Mouse (Mus musculus) embryonic stem cell, embryonic (primary cell): ENCODE data around the gene AI837181.

ENCODE experiments used
- CTCF ChIA-PET, 4 experiments: fragments of 300-600 bp in 2 of 4; fragments of 350-600 bp in 2 of 4; sonication (Branson Sonifier 250); formaldehyde crosslinking; loops; one replicate each; lab custom pipeline; 2022; ENCODE audit warnings: inconsistent platforms in 2 of 4; lab: Charles Lee
- POLR2A ChIA-PET, 4 experiments: fragments of 300-600 bp in 2 of 4; fragments of 350-600 bp in 2 of 4; sonication (Branson Sonifier 250); formaldehyde crosslinking; loops; one replicate each; lab custom pipeline; 2022; ENCODE audit warnings: antibody characterized with exemption in 4 of 4, inconsistent platforms in 1 of 4; lab: Charles Lee

The AI837181 gene

GRCm38 (mm10) chr19:5424782-5425741 is at the start of gene AI837181, which contains the start of gene Drap1:
Gene AI837181 (plus strand): TSS chr19:5425144.
Gene Drap1 (minus strand): TSS chr19:5424979.
- ChIA-PET CTCF (interaction anchor here in 3 of 4 experiments (0.5 to 3.7 kb wide), 22 partner anchors 8 to 717 kb away, joined by 3 to 21 read pairs (median 4); partner anchors contain the start of genes Mus81 (in 2 of the 3), Arl2 (in 1 of the 3), Ccdc85b (in 1 of the 3) and Cst6 (in 1 of the 3)), POLR2A (interaction anchor here (0.6 to 4.7 kb wide), 128 partner anchors 8 to 1038 kb away, joined by 3 to 99 read pairs (median 4); partner anchors contain the start of genes Cfl1 (in 4 of the 4), Banf1 (in 3 of the 4), Ccdc85b (in 3 of the 4) and Eif1ad (in 3 of the 4))

- CTCF ChIA-PET, result interaction anchor here in 3 of 4 experiments (0.5 to 1.4 kb wide), 5 partner anchors 10 to 46 kb away, joined by 3 to 6 read pairs (median 4); partner anchors contain the start of gene Sart1 (in 1 of the 3)
- POLR2A ChIA-PET, result interaction anchor here (0.6 to 4.4 kb wide), 16 partner anchors 7 to 110 kb away, joined by 3 to 37 read pairs (median 3); partner anchors contain the start of genes Banf1 (in 2 of the 4), Eif1ad (in 2 of the 4), Mus81 (in 1 of the 4) and Sart1 (in 1 of the 4)
Measured at GRCm38 (mm10) chr19:5377446-5377845, 47.5 kb upstream of the AI837181 start.

- CTCF ChIA-PET, result interaction anchor here (1.0 to 1.6 kb wide), 5 partner anchors 9 to 81 kb away, joined by 3 to 5 read pairs (median 3); no protein-coding TSS in a partner anchor
- POLR2A ChIA-PET, result interaction anchor here in 3 of 4 experiments (0.7 to 4.9 kb wide), 19 partner anchors 8 to 106 kb away, joined by 3 to 37 read pairs (median 5); partner anchors contain the start of genes Eif1ad (in 3 of the 3), Banf1 (in 2 of the 3), Mus81 (in 2 of the 3) and AI837181 (in 1 of the 3)
Measured at GRCm38 (mm10) chr19:5383326-5383725, 41.6 kb upstream of the AI837181 start.

- ChIA-PET POLR2A (interaction anchor here in 2 of 4 experiments (0.8 to 4.9 kb wide), 8 partner anchors 10 to 73 kb away, joined by 3 to 37 read pairs (median 7); partner anchors contain the start of genes Banf1 (in 2 of the 2), Eif1ad (in 2 of the 2) and Ccdc85b (in 1 of the 2)), CTCF (interaction anchor here in 1 of 4 experiments (1.4 kb wide), 1 partner anchor 14 kb away, joined by 3 read pairs; no protein-coding TSS in a partner anchor)
Measured at GRCm38 (mm10) chr19:5384715-5385114, 40.2 kb upstream of the AI837181 start.

GRCm38 (mm10) chr19:5388011-5388441 is 36.9 kb upstream of the AI837181 start:
- POLR2A ChIA-PET, result interaction anchor here (0.6 to 5.0 kb wide), 53 partner anchors 8 to 458 kb away, joined by 3 to 48 read pairs (median 4); partner anchors contain the start of genes Drap1 (in 4 of the 4), Banf1 (in 3 of the 4), Eif1ad (in 3 of the 4) and Sf3b2 (in 3 of the 4)

GRCm38 (mm10) chr19:5388588-5389242 is 36.2 kb upstream of the AI837181 start, which contains the start of gene Sart1:
Gene Sart1 (minus strand): TSS chr19:5388703.
- ChIA-PET CTCF (interaction anchor here in 3 of 4 experiments (0.5 to 2.8 kb wide), 9 partner anchors 12 to 372 kb away, joined by 3 to 20 read pairs (median 5); partner anchors contain the start of genes Banf1 (in 1 of the 3) and Eif1ad (in 1 of the 3)), POLR2A (interaction anchor here (0.5 to 5.0 kb wide), 61 partner anchors 9 to 519 kb away, joined by 3 to 48 read pairs (median 4); partner anchors contain the start of genes Banf1 (in 3 of the 4), Drap1 (in 3 of the 4), Eif1ad (in 3 of the 4) and Mus81 (in 3 of the 4))

More at GRCm38 (mm10) chr19:5388011-5388441, 36.9 kb upstream of the AI837181 start:
- CTCF ChIA-PET, result interaction anchor here in 3 of 4 experiments (0.5 to 2.8 kb wide), 9 partner anchors 11 to 372 kb away, joined by 3 to 20 read pairs (median 3); partner anchors contain the start of genes Banf1 (in 1 of the 3) and Eif1ad (in 1 of the 3)

- ChIA-PET POLR2A (interaction anchor here in 3 of 4 experiments (0.6 to 5.0 kb wide), 20 partner anchors 11 to 301 kb away, joined by 3 to 48 read pairs (median 6); partner anchors contain the start of genes Drap1 (in 3 of the 3), AI837181 (in 2 of the 3), Banf1 (in 2 of the 3) and Eif1ad (in 2 of the 3)), CTCF (interaction anchor here in 3 of 4 experiments (0.8 to 2.8 kb wide), 7 partner anchors 10 to 98 kb away, joined by 3 to 20 read pairs (median 4); partner anchors contain the start of gene Mus81 (in 1 of the 3))
Measured at GRCm38 (mm10) chr19:5389647-5390046, 35.3 kb upstream of the AI837181 start.

GRCm38 (mm10) chr19:5390416-5390815 is 34.5 kb upstream of the AI837181 start:
- CTCF ChIA-PET, result interaction anchor here in 3 of 4 experiments (0.7 to 2.8 kb wide), 7 partner anchors 10 to 251 kb away, joined by 3 to 20 read pairs (median 4); partner anchors contain the start of gene Mus81 (in 1 of the 3)

GRCm38 (mm10) chr19:5392892-5393291 is 32.1 kb upstream of the AI837181 start:
- POLR2A ChIA-PET, result interaction anchor here in 3 of 4 experiments (0.6 to 1.6 kb wide), 7 partner anchors 9 to 170 kb away, joined by 3 to 5 read pairs (median 3); partner anchors contain the start of genes Banf1 (in 1 of the 3), Cfl1 (in 1 of the 3), Drap1 (in 1 of the 3) and Eif1ad (in 1 of the 3)
- CTCF ChIA-PET, result interaction anchor here in 1 of 4 experiments (0.6 kb wide), 1 partner anchor 72 kb away, joined by 6 read pairs; no protein-coding TSS in a partner anchor

More at GRCm38 (mm10) chr19:5390416-5390815, 34.5 kb upstream of the AI837181 start:
- POLR2A ChIA-PET, result interaction anchor here (0.6 to 4.8 kb wide), 24 partner anchors 10 to 302 kb away, joined by 3 to 48 read pairs (median 4); partner anchors contain the start of genes Banf1 (in 3 of the 4), Eif1ad (in 3 of the 4), Drap1 (in 2 of the 4) and Mus81 (in 2 of the 4)

- ChIA-PET CTCF (interaction anchor here in 1 of 4 experiments (1.0 kb wide), 1 partner anchor 45 kb away, joined by 3 read pairs; no protein-coding TSS in a partner anchor), POLR2A (interaction anchor here in 3 of 4 experiments (0.6 to 1.6 kb wide), 3 partner anchors 19 to 95 kb away, joined by 3 to 9 read pairs (median 5); partner anchors contain the start of gene Cfl1 (in 1 of the 3))
Measured at GRCm38 (mm10) chr19:5394168-5394567, 30.8 kb upstream of the AI837181 start.

- CTCF ChIA-PET, result no interaction called here
- POLR2A ChIA-PET, result interaction anchor here in 1 of 4 experiments (1.0 to 1.3 kb wide), 4 partner anchors 11 to 81 kb away, joined by 3 to 4 read pairs (median 3); partner anchors contain the start of genes Banf1 and Eif1ad
Measured at GRCm38 (mm10) chr19:5395371-5395770, 29.6 kb upstream of the AI837181 start.

- ChIA-PET CTCF (interaction anchor here (0.6 to 3.0 kb wide), 22 partner anchors 9 to 386 kb away, joined by 3 to 20 read pairs (median 5); partner anchors contain the start of genes AI837181 (in 1 of the 4), Ap5b1 (in 1 of the 4), Banf1 (in 1 of the 4) and Ccdc85b (in 1 of the 4)), POLR2A (interaction anchor here (0.5 to 3.9 kb wide), 49 partner anchors 8 to 591 kb away, joined by 3 to 48 read pairs (median 5); partner anchors contain the start of genes AI837181 (in 3 of the 4), Drap1 (in 3 of the 4), Sart1 (in 3 of the 4) and Banf1 (in 2 of the 4))
Measured at GRCm38 (mm10) chr19:5401073-5401472, 23.9 kb upstream of the AI837181 start.

- CTCF ChIA-PET, result interaction anchor here in 2 of 4 experiments (0.5 to 3.0 kb wide), 7 partner anchors 11 to 93 kb away, joined by 3 to 20 read pairs (median 11); partner anchors contain the start of genes AI837181 (in 1 of the 2), Ccdc85b (in 1 of the 2), Drap1 (in 1 of the 2) and Sart1 (in 1 of the 2)
- POLR2A ChIA-PET, result interaction anchor here in 3 of 4 experiments (0.6 to 3.9 kb wide), 13 partner anchors 9 to 86 kb away, joined by 3 to 48 read pairs (median 15); partner anchors contain the start of genes AI837181 (in 2 of the 3), Ccdc85b (in 2 of the 3), Drap1 (in 2 of the 3) and Sart1 (in 2 of the 3)
Measured at GRCm38 (mm10) chr19:5402293-5402692, 22.7 kb upstream of the AI837181 start, which contains the start of gene Tsga10ip. Gene Tsga10ip (minus strand): TSS chr19:5402526.

- ChIA-PET POLR2A (interaction anchor here (0.6 to 2.3 kb wide), 17 partner anchors 10 to 441 kb away, joined by 3 to 22 read pairs (median 4); partner anchors contain the start of genes AI837181 (in 2 of the 4), Banf1 (in 2 of the 4), Drap1 (in 2 of the 4) and Eif1ad (in 2 of the 4)), CTCF (interaction anchor here in 3 of 4 experiments (0.7 to 2.1 kb wide), 3 partner anchors 16 to 909 kb away, joined by 3 to 10 read pairs (median 3); partner anchors contain the start of gene Mus81 (in 1 of the 3))
Measured at GRCm38 (mm10) chr19:5405924-5406323, 19.0 kb upstream of the AI837181 start.
